Mouse (Mus musculus) bone marrow macrophage, adult 2 months (primary cell): ENCODE measurements around the gene Pno1.

ENCODE experiments used
- CTCF ChIP-seq: IDR thresholded peaks from 2 replicates; pipeline ENCODE4 v1.5.1; 2012; ENCODE audit warnings: low read depth, mild to moderate bottlenecking, low read length, moderate library complexity
- POLR2A ChIP-seq: IDR thresholded peaks from 2 replicates; pipeline ENCODE4 v1.6.1; 2012; ENCODE audit warnings: mild to moderate bottlenecking, low read depth, low read length, borderline replicate concordance

- TF ChIP-seq CTCF (no peak), POLR2A (no peak; the same call in 1 of the 2 replicates)
These were observed 52.3 kb downstream of the Pno1 start, which contains the start of gene Ppp3r1 for GRCm38 (mm10) chr11:17158858-17159737.
